Mouse (Mus musculus) midbrain, embryonic 10.5 days (tissue): ENCODE data around the gene Rab3d. TPM values are rescaled to one million over a fixed set of nuclear protein-coding genes. Genes with fewer than 3 reads are reported as not detected.

Source experiments
- DNase-seq: peaks from one replicate; pipeline ENCODE4 v3.0.0-alpha.2; 2017; ENCODE audit warnings: low spot score
- H3K27ac ChIP-seq: fragments of 300-500 bp; sonication (generic); replicated peaks from 2 replicates; pipeline ENCODE4 v1.5.1; 2016; ENCODE audit warnings: mild to moderate bottlenecking
- H3K27me3 ChIP-seq: fragments of 300-500 bp; sonication (generic); 2 replicates; pipeline ENCODE4 v1.6.1; 2016; ENCODE audit warnings: low read depth, mild to moderate bottlenecking; ENCODE audit not compliant: poor library complexity, severe bottlenecking
- H3K36me3 ChIP-seq: fragments of 300-500 bp; sonication (generic); 2 replicates; pipeline ENCODE4 v1.6.1; 2016; ENCODE audit warnings: mild to moderate bottlenecking, moderate library complexity
- H3K4me1 ChIP-seq: fragments of 300-500 bp; sonication (generic); 2 replicates; pipeline ENCODE4 v1.6.1; 2016
- H3K4me3 ChIP-seq: fragments of 300-500 bp; sonication (generic); 2 replicates; pipeline ENCODE4 v1.5.1; 2016; ENCODE audit warnings: mild to moderate bottlenecking, moderate library complexity
- H3K9me3 ChIP-seq: fragments of 300-500 bp; sonication (generic); replicated peaks from 2 replicates; pipeline ENCODE4 v1.6.1; 2016; ENCODE audit warnings: mild to moderate bottlenecking
- WGBS: fragments of 180-500 bp; shearing (Covaris S2); methylation state at CpG from one replicate; pipeline ENCODE4 v1.1.7; 2016; 5-methylcytosine and 5-hydroxymethylcytosine counted together
- polyA plus RNA-seq: library from polyadenylated mRNA; unstranded; fragments of >200 nt; fragmentation: Nextera tagmentation; extraction: Ambion mirVana; gene quantifications from 2 replicates; pipeline ENCODE4 v1.2.1, GENCODE M21; 2016

Gene Rab3d
- polyA plus RNA-seq, 1 experiment from 2014 or later: 8.3 TPM

DNA sequence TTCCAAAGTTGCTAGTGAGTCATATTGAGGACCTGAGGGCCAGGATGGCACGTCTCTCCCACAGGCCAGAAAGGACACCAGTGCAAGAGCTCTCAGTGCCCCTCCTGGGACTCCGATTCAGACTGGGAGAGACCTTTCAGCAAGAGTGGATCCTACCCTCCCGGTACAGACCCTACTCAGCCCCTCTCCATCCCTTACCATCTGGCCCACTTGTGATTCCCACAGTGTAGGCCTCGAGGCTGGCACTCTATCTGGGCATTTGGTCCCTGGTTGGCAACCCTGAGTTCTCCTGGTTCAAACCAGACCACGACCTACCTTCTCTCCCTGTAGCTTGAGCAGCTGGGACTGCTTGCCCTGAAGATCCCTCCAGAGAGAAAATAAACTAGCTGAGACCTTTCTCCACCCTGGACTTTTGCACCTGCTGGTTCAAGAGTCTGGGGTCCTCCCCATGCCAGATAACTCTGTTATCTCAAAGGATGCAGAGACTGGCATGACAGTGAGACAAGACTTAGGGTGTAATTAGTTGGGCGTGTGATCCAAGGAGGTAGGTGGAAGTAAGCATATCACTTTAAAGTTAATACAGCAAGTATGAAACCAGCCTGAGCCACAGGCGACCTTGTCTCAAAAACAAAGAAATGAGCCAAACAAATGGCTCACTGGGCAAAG lies 17.6 kb upstream of the Rab3d start:
- peaks cover 30% of the 10 kb centered on the region for H3K4me1 ChIP-seq
- H3K4me3 ChIP-seq: no peak overlapping the region
- H3K27me3 ChIP-seq: peaks cover 29% of the 10 kb centered on the region
- H3K27ac ChIP-seq: no peak overlapping the region
- WGBS: 87% methylated on average over 7 of the region's 7 CpGs
- no peaks in the 10 kb centered on the region for H3K9me3 ChIP-seq
- H3K36me3 ChIP-seq: 0 out of 2 replicates have a peak, but pooled peaks cover under 1% of the 10 kb centered on the region
- DNase-seq: no peak

DNA sequence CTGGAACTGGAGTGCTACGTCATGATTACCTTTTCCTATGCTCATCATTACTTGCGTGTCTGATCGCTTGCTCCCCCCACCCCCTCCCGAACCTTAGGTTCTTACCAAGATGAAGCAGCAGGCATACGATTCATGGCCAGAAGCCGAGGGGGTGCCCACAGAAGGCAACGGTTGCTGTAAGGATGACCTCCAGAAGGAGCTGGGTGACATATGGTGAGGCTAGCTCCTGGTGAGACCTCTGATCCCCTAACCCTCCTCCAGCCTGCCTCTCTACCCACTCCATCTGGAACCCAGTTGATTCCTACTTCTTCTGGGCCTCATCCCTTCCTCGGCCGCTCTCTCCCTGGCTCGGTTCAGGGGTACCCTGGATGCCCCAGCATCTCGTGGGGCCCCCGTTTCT lies 16.0 kb upstream of the Rab3d start:
- H3K27me3 ChIP-seq: peaks cover 29% of the 10 kb centered on the region
- WGBS: 90% methylated on average over 12 of the region's 12 CpGs
- DNase-seq: no peak
- no peak overlapping the region for H3K27ac ChIP-seq
- H3K4me1 ChIP-seq: peaks cover 30% of the 10 kb centered on the region
- no peaks in the 10 kb centered on the region for H3K36me3 ChIP-seq
- H3K4me3 ChIP-seq: no peak overlapping the region
- no peaks in the 10 kb centered on the region for H3K9me3 ChIP-seq

DNA sequence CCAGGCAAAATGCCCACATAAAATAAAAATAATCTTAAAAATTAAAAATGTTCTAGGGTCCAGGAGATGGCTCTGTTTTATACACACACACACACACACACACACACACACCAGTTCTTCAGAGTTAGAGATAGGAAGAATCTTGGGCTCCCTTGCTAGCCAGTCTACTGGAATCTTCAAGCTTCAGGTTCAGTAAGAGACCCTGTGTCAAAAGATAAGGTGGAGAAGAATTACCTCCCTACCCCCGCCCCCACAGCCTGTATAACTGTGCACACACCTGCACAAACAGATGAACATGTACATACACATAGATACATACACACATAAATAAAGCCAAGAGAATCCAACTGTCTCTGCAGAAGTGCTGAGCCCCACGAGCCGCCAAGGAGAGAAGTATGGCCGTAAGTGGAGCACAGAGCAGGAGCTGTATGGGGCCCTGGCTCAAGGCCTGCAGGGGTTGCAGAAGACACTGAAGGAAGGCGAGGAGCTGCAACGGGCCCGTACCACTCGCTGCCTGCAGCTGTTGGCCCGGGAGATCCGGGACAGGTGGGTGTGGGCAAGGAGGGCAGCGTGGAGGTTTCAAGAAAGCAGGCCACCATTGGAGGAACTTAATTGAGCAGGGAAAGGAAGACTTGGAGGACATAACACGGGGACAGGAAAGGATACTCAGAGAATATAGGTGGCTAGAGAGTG lies 14.6 kb upstream of the Rab3d start:
- no peak for DNase-seq
- H3K27ac ChIP-seq: no peak overlapping the region
- 58% methylated on average over 12 of the region's 12 CpGs for WGBS

DNA sequence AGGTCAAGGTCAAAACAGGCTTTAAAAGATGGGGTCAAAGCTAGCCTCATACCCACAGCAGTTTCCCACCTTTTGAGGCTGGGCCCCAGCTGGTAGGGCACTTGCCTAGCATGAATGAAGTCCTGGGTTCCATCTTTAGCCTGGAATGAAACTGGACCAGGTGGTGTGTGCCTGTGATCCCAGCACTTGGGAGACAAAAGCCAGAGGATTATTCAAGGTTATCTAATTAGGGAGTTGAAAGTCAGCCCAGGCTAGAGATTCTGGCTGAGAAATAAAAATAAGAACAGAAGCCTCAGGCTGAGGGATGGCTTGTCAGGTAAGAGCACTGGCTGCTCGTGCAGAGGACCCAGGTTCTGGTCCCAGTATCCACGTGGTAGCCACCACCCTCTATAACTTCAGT lies 14.0 kb upstream of the Rab3d start:
- 80% methylated on average over 2 of the region's 2 CpGs for WGBS
- Histone ChIP-seq H3K36me3 (no peaks in the 10 kb centered on the region), H3K27ac (no peak overlapping the region), H3K27me3 (peaks cover 29% of the 10 kb centered on the region), H3K9me3 (no peaks in the 10 kb centered on the region), H3K4me1 (peaks cover 19% of the 10 kb centered on the region), H3K4me3 (no peak overlapping the region)
- no peak for DNase-seq

More for the DNA sequence above, 14.6 kb upstream of the Rab3d start:
- Histone ChIP-seq H3K27me3 (peaks cover 29% of the 10 kb centered on the region), H3K9me3 (no peaks in the 10 kb centered on the region), H3K4me3 (no peak overlapping the region), H3K36me3 (no peaks in the 10 kb centered on the region), H3K4me1 (peaks cover 23% of the 10 kb centered on the region)

DNA sequence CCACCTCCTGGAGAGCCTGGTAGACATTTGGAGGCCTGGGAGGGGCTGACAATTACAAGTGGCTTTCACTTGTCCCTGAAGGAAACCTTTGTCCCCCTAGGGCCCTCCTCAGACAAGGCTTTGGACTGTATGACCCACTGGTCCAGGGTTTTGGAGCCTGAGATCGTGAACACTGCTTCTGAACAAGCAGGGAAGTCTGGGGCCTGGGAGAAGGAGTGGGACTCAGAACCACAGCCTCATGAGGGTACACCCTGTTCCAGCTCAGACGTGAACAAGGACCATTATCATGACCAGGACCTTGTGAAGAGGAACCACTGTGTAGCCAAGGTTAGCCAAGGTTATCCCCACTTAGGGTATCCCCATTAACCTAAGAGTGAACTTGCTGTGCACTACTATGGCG lies 11.2 kb upstream of the Rab3d start:
- Histone ChIP-seq H3K27ac (no peak overlapping the region), H3K27me3 (peaks cover 18% of the 10 kb centered on the region), H3K4me3 (no peak overlapping the region), H3K36me3 (peaks cover 12% of the 10 kb centered on the region), H3K9me3 (no peaks in the 10 kb centered on the region), H3K4me1 (peaks cover 22% of the 10 kb centered on the region)
- DNase-seq: no peak
- WGBS: 86% methylated on average over 3 of the region's 3 CpGs

DNA sequence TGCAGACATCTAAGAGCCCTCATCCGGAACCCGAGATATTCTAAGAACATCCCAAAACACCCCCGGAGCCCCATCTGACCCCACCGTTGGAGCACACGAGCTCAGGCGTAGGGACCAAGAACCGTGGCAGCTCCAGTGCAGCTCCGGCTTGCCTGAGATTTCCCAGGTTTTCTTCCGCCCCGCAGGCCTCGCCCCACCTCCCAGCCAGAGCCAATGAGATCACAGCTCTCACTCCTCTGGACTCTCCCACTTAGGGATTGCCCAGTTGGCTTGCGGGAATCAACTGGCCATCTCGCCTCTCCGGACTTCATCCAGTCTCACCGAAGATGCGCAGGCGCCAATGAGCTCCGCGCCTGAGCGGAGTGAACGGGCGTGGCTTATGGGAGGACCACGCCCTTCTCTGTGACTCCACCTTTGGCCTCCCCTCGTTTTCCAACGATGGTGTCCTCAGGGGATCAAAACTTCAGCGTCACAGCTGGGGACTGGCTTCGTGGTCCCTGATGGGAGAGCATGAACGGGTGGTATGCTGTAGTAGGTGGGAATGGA lies 9.3 kb upstream of the Rab3d start, which contains the start of the genes Ccdc159 and Tmem205:
Gene Ccdc159, plus strand, starts transcription at position 264 of the 546 bp plus-strand sequence.
Gene Tmem205, minus strand, starts transcription at position 349 of the 546 bp plus-strand sequence.
- H3K27ac ChIP-seq: peak within 1 kb of the TSS; percentile 81
- peak within 1 kb of the TSS; percentile 60 for H3K4me3 ChIP-seq

DNA sequence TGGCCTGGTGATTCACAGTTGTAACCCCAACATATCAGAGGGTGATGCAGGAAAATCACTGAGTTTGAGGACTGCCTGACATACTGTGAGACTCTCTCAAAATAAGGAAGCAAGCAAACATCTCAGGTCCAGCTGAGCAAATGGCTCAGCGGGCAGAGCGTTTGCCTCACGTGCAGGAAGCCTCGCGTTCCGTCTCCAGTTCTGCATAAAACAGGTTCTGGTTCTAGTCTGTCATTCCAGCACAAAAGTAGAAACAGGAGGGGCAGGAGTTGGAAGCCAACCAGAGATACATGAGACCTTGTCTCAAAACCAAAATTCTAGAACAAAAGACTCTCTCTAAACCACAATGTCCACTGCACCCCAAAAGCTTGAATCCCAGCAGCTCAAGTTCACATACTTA lies 8.8 kb upstream of the Rab3d start:
- peak overlapping the region; percentile 81 for H3K27ac ChIP-seq
- peak overlapping the region; percentile 60 for H3K4me3 ChIP-seq
- no peaks in the 10 kb centered on the region for H3K9me3 ChIP-seq
- DNase-seq: no peak
- no peaks in the 10 kb centered on the region for H3K27me3 ChIP-seq
- H3K36me3 ChIP-seq: peaks cover 16% of the 10 kb centered on the region
- WGBS: 6% methylated on average over 6 of the region's 6 CpGs
- peaks cover 18% of the 10 kb centered on the region for H3K4me1 ChIP-seq

More for the DNA sequence above, 9.3 kb upstream of the Rab3d start, which contains the start of the genes Ccdc159 and Tmem205:
- Histone ChIP-seq H3K27me3 (no peaks in the 10 kb centered on the region), H3K36me3 (peaks cover 16% of the 10 kb centered on the region), H3K9me3 (no peaks in the 10 kb centered on the region), H3K4me1 (peaks cover 18% of the 10 kb centered on the region)
- under 1% methylated on average over 28 of the region's 28 CpGs for WGBS
- DNase-seq: peak; percentile 96

DNA sequence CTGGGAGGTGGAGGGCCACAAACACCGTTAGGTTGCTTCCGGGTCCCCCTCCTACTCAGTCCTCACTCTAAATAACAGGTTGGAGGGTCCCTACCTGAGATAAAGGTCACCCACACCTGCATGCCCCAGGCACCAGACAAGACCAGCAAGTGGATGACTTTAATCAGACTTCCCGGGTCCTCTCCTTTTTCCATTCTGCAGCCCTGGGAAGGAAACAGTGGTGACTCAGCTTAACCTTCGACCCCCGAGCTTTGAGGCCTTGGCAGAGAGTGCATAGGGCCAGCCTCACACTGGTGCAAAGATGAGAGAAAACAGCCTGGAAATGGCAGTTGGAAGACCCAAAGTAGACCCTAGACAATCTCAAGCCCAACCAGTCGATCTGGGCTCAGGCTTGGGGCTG lies 8.2 kb upstream of the Rab3d start:
- DNase-seq: no peak
- Histone ChIP-seq H3K9me3 (no peaks in the 10 kb centered on the region), H3K27ac (no peak overlapping the region; the same call in 1 of the 2 replicates), H3K4me1 (peaks cover 18% of the 10 kb centered on the region), H3K4me3 (peak overlapping the region; percentile 60), H3K36me3 (peaks cover 16% of the 10 kb centered on the region), H3K27me3 (no peaks in the 10 kb centered on the region)
- 80% methylated on average over 6 of the region's 6 CpGs for WGBS

DNA sequence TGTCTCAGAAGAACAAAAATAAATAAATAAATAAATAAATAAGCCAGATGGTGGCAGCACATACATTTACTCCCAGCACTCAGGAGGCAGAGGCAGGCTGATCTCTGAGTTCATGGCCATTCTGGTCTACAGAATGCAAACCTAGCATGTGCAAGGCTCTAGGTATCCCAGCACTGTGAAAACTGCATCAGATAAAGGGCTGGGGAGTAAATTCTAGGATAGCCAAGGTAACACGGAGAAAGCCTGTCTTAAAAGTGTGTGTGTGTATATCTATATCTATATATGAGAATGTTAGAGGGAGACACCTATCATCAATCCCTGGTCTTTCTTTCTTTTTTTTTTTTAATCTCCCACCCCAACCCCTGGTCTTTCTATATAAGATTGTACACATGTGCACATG lies 7.5 kb upstream of the Rab3d start:
- Histone ChIP-seq H3K4me3 (no peak overlapping the region), H3K27ac (no peak overlapping the region), H3K4me1 (peaks cover 18% of the 10 kb centered on the region), H3K27me3 (no peaks in the 10 kb centered on the region), H3K9me3 (no peaks in the 10 kb centered on the region), H3K36me3 (peaks cover 16% of the 10 kb centered on the region)
- DNase-seq: no peak
- 97% methylated on average over 1 of the region's 1 CpGs for WGBS

DNA sequence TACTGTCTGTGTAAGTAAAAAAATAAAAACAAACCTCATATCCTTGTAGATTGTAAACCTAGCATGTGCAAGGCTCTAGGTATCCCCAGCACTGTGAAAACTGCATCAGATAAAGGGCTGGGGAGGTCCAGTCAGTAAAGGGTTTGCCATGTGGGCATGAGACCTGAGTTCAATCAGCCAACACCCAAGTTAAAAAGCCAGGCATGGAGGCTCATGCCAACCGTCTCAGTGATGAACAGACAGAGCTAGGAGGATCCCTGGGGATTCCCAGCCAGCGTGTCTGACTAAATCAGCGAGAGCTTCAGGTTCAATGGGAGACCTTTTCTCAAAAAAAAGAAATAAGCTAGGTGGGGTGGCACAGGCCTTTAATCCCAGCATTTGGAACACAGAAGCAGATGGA lies 7.0 kb upstream of the Rab3d start:
- H3K4me3 ChIP-seq: no peak overlapping the region
- H3K36me3 ChIP-seq: peaks cover 16% of the 10 kb centered on the region
- no peak overlapping the region for H3K27ac ChIP-seq
- DNase-seq: no peak
- no peaks in the 10 kb centered on the region for H3K9me3 ChIP-seq
- H3K4me1 ChIP-seq: peaks cover 18% of the 10 kb centered on the region
- H3K27me3 ChIP-seq: no peaks in the 10 kb centered on the region
- WGBS: 94% methylated on average over 3 of the region's 3 CpGs

DNA sequence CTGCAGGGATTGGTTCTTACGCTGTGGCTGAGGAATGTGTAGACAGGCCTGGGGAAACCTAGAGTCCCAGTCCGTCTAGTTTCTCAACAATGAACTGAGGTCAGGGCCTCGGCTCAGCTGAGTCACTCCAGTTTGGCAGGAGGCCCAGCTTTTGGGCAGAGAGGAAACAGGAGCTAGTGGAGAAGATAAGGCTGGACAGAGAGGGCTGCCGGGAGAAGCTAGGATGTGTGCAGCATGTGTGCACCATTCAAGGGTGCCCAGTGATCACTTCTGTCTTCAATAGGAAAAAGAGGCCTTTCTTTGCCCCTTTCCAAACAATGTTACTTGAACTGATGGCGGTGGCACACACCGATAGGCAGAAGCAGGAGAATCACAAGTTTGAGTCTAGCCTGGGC lies 6.1 kb upstream of the Rab3d start:
- DNase-seq: no peak
- Histone ChIP-seq H3K27ac (no peak overlapping the region), H3K27me3 (no peaks in the 10 kb centered on the region), H3K36me3 (peaks cover 16% of the 10 kb centered on the region), H3K4me1 (peaks cover 18% of the 10 kb centered on the region), H3K4me3 (no peak overlapping the region), H3K9me3 (no peaks in the 10 kb centered on the region)
- 82% methylated on average over 6 of the region's 6 CpGs for WGBS

DNA sequence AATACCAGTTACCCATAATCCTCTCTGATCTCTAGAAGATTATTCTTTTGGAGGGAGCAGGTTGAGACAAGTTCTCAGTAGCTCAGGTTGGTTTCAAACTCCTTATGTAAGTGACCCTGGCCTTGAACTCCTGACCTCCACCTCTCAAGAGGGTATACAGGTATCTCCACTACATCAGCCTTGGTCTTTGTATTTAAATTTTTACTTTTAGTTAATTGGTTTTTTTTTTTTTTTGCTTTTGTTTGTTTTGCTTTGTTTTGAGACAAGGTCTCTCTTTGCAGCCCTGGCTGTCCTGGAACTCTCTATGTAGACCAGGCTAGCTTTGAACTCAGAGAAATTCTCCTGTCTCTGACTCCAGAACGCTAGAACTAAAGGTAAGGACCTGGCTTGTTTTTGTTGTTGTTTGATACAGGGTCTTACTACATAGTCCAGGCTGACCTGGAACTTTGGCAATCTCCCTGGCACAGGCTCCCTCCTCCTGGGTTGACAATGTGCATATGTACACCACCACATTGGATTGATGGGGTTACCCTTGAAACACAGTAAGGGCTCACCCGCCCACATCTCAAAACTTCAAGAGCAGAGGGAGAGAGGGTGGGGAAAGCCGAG lies 5.6 kb upstream of the Rab3d start:
- H3K36me3 ChIP-seq: peaks cover 16% of the 10 kb centered on the region
- H3K4me1 ChIP-seq: peaks cover 19% of the 10 kb centered on the region
- WGBS: 76% methylated on average over 3 of the region's 3 CpGs
- H3K27ac ChIP-seq: no peak overlapping the region
- H3K4me3 ChIP-seq: no peak overlapping the region
- DNase-seq: no peak
- no peaks in the 10 kb centered on the region for H3K27me3 ChIP-seq
- H3K9me3 ChIP-seq: no peaks in the 10 kb centered on the region
